Mouse (Mus musculus): ENCODE results near the gene Olfr1283. TPM values are rescaled to one million over a fixed set of nuclear protein-coding genes. Genes with fewer than 3 reads are reported as not detected.

The Olfr1283 gene
- polyA plus RNA-seq (2012; rRNA removed), result not detected in 2 replicates

GRCm38 (mm10) chr2:111366490-111366889 is at the start of gene Olfr1283:
Gene Olfr1283, plus strand, starts transcription at chr2:111366790.

DNA sequence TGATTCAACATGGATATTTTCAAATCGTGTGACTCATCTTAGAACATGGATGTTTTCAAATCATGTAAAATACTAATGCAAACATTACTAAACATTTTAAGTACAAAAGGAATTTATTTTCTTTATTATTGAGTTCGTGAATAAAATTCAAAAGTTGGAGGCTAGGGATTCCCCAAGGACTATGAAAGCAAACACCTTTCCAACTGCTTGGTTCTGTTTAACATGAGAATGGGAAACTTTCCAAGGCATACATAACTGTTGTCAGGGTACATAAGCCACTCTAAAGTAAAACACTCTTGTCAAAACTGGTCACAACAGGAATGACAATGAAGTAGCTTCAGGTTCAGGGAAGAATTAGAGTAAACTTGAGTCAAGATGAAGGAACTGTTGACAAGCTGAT is 40.4 kb upstream of the Olfr1283 start, which contains the start of gene Olfr1281:
TSS of gene Olfr1281 (plus strand) at position 301 of the 400 bp plus-strand sequence.

DNA sequence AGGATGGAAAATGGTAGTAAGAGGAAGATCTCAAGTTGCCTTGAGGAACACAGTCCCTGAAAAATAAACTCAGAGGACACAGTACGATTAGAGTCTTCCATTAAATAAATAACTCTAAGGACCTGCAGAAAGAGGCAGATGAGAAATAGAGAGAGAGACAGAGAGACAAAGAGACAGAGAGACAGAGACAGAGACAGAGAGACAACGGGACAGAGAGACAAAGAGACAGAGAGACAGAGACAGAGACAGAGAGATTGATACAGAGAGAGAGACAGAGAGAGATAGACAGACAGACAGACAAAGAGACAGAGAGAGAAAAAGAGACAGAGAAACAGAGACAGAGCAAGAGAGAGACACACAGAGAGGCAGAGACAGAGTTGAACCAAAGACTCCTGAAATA is 30.6 kb upstream of the Olfr1283 start, which contains the start of gene Olfr1282:
TSS of gene Olfr1282 (minus strand) at position 101 of the 400 bp plus-strand sequence.

GRCm38 (mm10) chr2:111375222-111375621 is 8.6 kb downstream of the Olfr1283 start, which contains the start of gene Olfr1284:
Gene Olfr1284, plus strand, starts transcription at chr2:111375522.

Other genes with a start within 250 kb of the Olfr1283 start
- not detected in 2 replicates for gene Gm15130, start 213.9 kb upstream of the Olfr1283 start, polyA plus RNA-seq (2012; rRNA removed)
- not detected in 2 replicates for gene 4930430A15Rik, start 137.2 kb upstream of the Olfr1283 start, polyA plus RNA-seq (2012; rRNA removed)
- gene Olfr1275, start 131.5 kb upstream of the Olfr1283 start, polyA plus RNA-seq (2012; rRNA removed), result not detected in 2 replicates
- gene Olfr1276, start 112.3 kb upstream of the Olfr1283 start, polyA plus RNA-seq (2012; rRNA removed), result not detected in 2 replicates
- not detected in 2 replicates for gene Olfr1277, start 92.7 kb upstream of the Olfr1283 start, polyA plus RNA-seq (2012; rRNA removed)
- not detected in 2 replicates for gene Olfr1278, start 76.7 kb upstream of the Olfr1283 start, polyA plus RNA-seq (2012; rRNA removed)
- gene Olfr1279, start 66.2 kb upstream of the Olfr1283 start, polyA plus RNA-seq (2012; rRNA removed), result not detected in 2 replicates
- not detected in 2 replicates for gene Olfr1280, start 52.8 kb upstream of the Olfr1283 start, polyA plus RNA-seq (2012; rRNA removed)
- gene Olfr1281, start 40.3 kb upstream of the Olfr1283 start, polyA plus RNA-seq (2012; rRNA removed), result not detected in 2 replicates
- not detected in 2 replicates for gene Olfr1282, start 30.7 kb upstream of the Olfr1283 start, polyA plus RNA-seq (2012; rRNA removed)
- gene Olfr1284, start 8.7 kb downstream of the Olfr1283 start, polyA plus RNA-seq (2012; rRNA removed), result not detected in 2 replicates
- gene Olfr1286, start 56.3 kb downstream of the Olfr1283 start, polyA plus RNA-seq (2012; rRNA removed), result not detected in 2 replicates
- gene Olfr1287, start 82.4 kb downstream of the Olfr1283 start, polyA plus RNA-seq (2012; rRNA removed), result not detected in 2 replicates
- gene Olfr1288, start 107.3 kb downstream of the Olfr1283 start, polyA plus RNA-seq (2012; rRNA removed), result not detected in 2 replicates
- not detected in 2 replicates for gene Olfr1289, start 114.0 kb downstream of the Olfr1283 start, polyA plus RNA-seq (2012; rRNA removed)
- not detected in 2 replicates for gene Olfr1290, start 127.0 kb downstream of the Olfr1283 start, polyA plus RNA-seq (2012; rRNA removed)
- gene Olfr1291-ps1, start 130.4 kb downstream of the Olfr1283 start, polyA plus RNA-seq (2012; rRNA removed), result not detected in 2 replicates
- not detected in 2 replicates for gene Olfr1293-ps, start 158.4 kb downstream of the Olfr1283 start, polyA plus RNA-seq (2012; rRNA removed)
- gene Olfr1294, start 173.5 kb downstream of the Olfr1283 start, polyA plus RNA-seq (2012; rRNA removed), result not detected in 2 replicates
- gene Olfr1295, start 202.9 kb downstream of the Olfr1283 start, polyA plus RNA-seq (2012; rRNA removed), result not detected in 2 replicates

Data from central nervous system, embryonic 14 days (tissue).